Mouse (Mus musculus): ENCODE results near the gene Pvr. TPM values are rescaled to one million over a fixed set of nuclear protein-coding genes. Genes with fewer than 3 reads are reported as not detected.

Gene Pvr
- total and polyA plus RNA-seq, 2 experiments from 2014 or later, result 6.1 to 11.7 TPM

DNA sequence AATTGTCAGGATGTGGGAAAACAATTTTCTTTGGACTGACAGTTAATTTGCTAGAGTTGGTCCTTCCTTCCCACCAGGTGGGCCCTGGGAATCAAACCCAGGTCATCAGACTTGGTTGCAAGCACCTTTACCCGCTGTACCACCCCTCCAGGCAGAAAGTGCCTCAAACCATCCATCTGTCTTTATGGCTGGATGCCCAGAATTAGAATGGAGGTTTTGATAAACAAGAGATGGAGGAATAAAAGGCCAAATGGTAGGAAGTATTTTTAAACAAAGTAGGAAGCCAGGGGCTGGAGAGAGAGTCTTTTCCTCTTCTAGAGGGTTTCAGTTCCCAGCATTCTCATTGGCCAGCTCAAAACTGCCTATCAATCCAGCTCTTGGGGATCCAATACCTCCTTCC is 4.4 kb upstream of the Pvr start:
- TF ChIP-seq CTCF (IDR thresholded peaks at IDR 0.05; ENCODE audit: low read depth), result no peak
- no peak for ATAC-seq
- Histone ChIP-seq H3K4me1 (ENCODE audit: insufficient read depth, low read length) (no peaks in the 10 kb centered on the region), H3K27me3 (ENCODE audit: insufficient read depth, low read length) (no peaks in the 10 kb centered on the region), H3K4me2 (ENCODE audit: low read depth, low read length) (no peak overlapping the region), H3K36me3 (ENCODE audit: insufficient read depth, low read length) (no peaks in the 10 kb centered on the region), H3K9me3 (ENCODE audit: low read length) (no peaks in the 10 kb centered on the region), H3K9ac (replicated peaks; ENCODE audit: low read length) (no peak overlapping the region), H3K27ac (no peak overlapping the region), H3K4me3 (ENCODE audit: low read length) (no peak overlapping the region)
- 57% methylated on average over 1 of the region's 1 CpGs for WGBS
- DNase-seq (ENCODE audit: low spot score), result no peak

DNA sequence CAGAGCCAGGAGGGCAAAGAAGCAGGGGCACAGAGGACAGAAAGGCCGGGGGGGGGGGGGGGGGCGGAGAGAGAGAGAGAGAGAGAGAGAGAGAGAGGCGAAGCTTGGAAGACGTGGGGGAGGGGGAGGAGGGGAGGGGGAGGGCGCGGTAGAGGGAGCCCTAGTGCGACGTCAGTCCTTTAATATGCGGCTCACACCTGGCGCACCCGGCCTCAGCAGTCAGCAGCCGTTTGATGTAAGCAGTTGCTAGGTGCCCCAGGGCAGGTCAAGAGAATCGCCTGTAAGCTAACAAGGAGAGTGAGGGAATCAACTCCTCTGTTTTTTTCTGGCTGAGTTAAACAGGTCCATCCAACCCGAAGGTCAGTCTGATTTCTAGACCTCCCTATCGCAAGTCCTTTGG is 2.8 kb upstream of the Pvr start:
- no peak for TF ChIP-seq CTCF (IDR thresholded peaks at IDR 0.05; ENCODE audit: low read depth)

DNA sequence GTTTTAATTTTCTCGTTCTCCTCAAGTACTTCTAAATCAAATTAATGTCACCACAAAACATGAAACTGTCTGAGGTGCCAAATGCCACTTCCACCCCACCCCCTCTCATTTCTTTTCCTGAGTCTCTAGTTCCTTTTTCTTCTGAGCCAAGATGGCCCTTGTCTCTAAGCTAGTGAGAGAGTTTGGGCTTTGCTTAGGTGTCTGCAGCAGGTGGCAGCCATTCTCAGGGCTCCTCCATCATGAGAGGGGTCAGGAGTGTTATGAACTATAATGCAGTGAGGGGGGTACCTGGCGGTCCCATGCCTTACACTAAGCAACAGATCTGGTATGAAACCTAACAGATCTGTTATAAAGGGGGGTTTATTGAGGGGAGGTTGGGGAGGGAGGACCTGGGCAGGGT is 2.4 kb upstream of the Pvr start:
- no peaks in the 10 kb centered on the region for H3K9me3 ChIP-seq (ENCODE audit: low read length)
- H3K4me1 ChIP-seq (ENCODE audit: insufficient read depth, low read length), result no peaks in the 10 kb centered on the region
- no peak for DNase-seq (ENCODE audit: low spot score)
- no peak for TF ChIP-seq CTCF (IDR thresholded peaks at IDR 0.05; ENCODE audit: low read depth)
- no peak for ATAC-seq
- no peaks in the 10 kb centered on the region for H3K27me3 ChIP-seq (ENCODE audit: insufficient read depth, low read length)
- no peak overlapping the region for H3K27ac ChIP-seq
- H3K36me3 ChIP-seq (ENCODE audit: insufficient read depth, low read length), result no peaks in the 10 kb centered on the region
- H3K9ac ChIP-seq (replicated peaks; ENCODE audit: low read length), result no peak overlapping the region
- WGBS, result 45% methylated on average over 2 of the region's 2 CpGs
- no peak overlapping the region for H3K4me3 ChIP-seq (ENCODE audit: low read length)
- H3K4me2 ChIP-seq (ENCODE audit: low read depth, low read length), result no peak overlapping the region

More for the DNA sequence above, 2.8 kb upstream of the Pvr start:
- Histone ChIP-seq H3K36me3 (ENCODE audit: insufficient read depth, low read length) (no peaks in the 10 kb centered on the region), H3K4me3 (ENCODE audit: low read length) (no peak overlapping the region), H3K9me3 (ENCODE audit: low read length) (no peaks in the 10 kb centered on the region), H3K27me3 (ENCODE audit: insufficient read depth, low read length) (no peaks in the 10 kb centered on the region), H3K9ac (replicated peaks; ENCODE audit: low read length) (no peak overlapping the region), H3K27ac (no peak overlapping the region), H3K4me2 (ENCODE audit: low read depth, low read length) (no peak overlapping the region), H3K4me1 (ENCODE audit: insufficient read depth, low read length) (no peaks in the 10 kb centered on the region)
- 11% methylated on average over 13 of the region's 15 CpGs for WGBS
- no peak for ATAC-seq
- peak; percentile 30 for DNase-seq (ENCODE audit: low spot score)

DNA sequence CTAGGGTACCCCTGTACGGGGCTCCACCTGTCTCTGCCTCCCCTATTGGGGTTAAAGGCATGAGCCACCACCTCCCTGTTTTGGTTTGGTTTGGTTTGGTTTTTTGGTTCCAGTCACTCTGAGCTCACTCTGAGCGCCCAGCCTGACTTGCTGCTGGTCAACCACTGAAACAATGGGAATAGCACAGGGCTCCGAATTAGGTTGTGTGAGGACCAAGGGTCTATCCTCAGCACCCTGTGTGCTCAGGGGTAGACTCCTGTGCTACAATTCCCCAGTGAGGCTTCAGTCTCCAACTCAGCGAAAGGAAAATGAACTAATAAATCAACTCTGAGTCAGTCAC is 824 bp downstream of the Pvr start:
- peak overlapping the region; percentile 73 for H3K4me3 ChIP-seq (ENCODE audit: low read length)
- no peaks in the 10 kb centered on the region for H3K9me3 ChIP-seq (ENCODE audit: low read length)
- H3K4me1 ChIP-seq (ENCODE audit: insufficient read depth, low read length), result no peaks in the 10 kb centered on the region
- DNase-seq (ENCODE audit: low spot score), result no peak
- H3K27ac ChIP-seq, result peak overlapping the region; percentile 95; the same call in 1 of the 2 replicates
- TF ChIP-seq CTCF (IDR thresholded peaks at IDR 0.05; ENCODE audit: low read depth), result no peak
- peak overlapping the region; percentile 78; the same call in 1 of the 2 replicates for H3K9ac ChIP-seq (replicated peaks; ENCODE audit: low read length)
- H3K4me2 ChIP-seq (ENCODE audit: low read depth, low read length), result peak overlapping the region; percentile 68
- ATAC-seq, result no peak
- H3K27me3 ChIP-seq (ENCODE audit: insufficient read depth, low read length), result no peaks in the 10 kb centered on the region
- WGBS, result 31% methylated on average over 4 of the region's 4 CpGs
- no peaks in the 10 kb centered on the region; the same call in 1 of the 2 replicates for H3K36me3 ChIP-seq (ENCODE audit: insufficient read depth, low read length)

DNA sequence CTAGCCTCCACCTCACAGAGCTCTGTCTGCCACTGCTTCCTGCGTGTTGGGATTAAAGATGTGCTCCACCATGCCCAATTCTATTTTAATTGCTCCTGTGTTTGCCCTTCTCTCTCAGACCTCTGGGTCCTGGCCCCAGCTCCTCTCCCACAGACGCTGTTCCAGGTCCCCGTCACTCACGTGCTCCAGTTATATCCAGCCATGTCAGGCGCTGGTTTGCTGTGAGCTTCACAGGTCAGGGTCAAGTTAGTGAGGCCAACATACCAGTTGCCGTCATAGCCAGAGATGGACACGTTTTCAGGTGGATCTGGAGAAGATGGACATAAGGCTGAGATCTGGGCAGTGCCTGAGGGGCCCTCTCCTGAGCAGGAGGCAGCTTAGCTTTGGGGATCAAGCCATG is 6.4 kb downstream of the Pvr start:
- H3K4me2 ChIP-seq (ENCODE audit: low read depth, low read length), result no peak overlapping the region
- no peak overlapping the region for H3K4me3 ChIP-seq (ENCODE audit: low read length)
- 91% methylated on average over 7 of the region's 7 CpGs for WGBS
- H3K27me3 ChIP-seq (ENCODE audit: insufficient read depth, low read length), result no peaks in the 10 kb centered on the region
- no peaks in the 10 kb centered on the region; the same call in 1 of the 2 replicates for H3K36me3 ChIP-seq (ENCODE audit: insufficient read depth, low read length)
- H3K9me3 ChIP-seq (ENCODE audit: low read length), result no peaks in the 10 kb centered on the region
- ATAC-seq (no peak), DNase-seq (ENCODE audit: low spot score) (no peak)
- no peaks in the 10 kb centered on the region for H3K4me1 ChIP-seq (ENCODE audit: insufficient read depth, low read length)
- H3K27ac ChIP-seq, result no peak overlapping the region
- H3K9ac ChIP-seq (replicated peaks; ENCODE audit: low read length), result no peak overlapping the region
- no peak for TF ChIP-seq CTCF (IDR thresholded peaks at IDR 0.05; ENCODE audit: low read depth)

DNA sequence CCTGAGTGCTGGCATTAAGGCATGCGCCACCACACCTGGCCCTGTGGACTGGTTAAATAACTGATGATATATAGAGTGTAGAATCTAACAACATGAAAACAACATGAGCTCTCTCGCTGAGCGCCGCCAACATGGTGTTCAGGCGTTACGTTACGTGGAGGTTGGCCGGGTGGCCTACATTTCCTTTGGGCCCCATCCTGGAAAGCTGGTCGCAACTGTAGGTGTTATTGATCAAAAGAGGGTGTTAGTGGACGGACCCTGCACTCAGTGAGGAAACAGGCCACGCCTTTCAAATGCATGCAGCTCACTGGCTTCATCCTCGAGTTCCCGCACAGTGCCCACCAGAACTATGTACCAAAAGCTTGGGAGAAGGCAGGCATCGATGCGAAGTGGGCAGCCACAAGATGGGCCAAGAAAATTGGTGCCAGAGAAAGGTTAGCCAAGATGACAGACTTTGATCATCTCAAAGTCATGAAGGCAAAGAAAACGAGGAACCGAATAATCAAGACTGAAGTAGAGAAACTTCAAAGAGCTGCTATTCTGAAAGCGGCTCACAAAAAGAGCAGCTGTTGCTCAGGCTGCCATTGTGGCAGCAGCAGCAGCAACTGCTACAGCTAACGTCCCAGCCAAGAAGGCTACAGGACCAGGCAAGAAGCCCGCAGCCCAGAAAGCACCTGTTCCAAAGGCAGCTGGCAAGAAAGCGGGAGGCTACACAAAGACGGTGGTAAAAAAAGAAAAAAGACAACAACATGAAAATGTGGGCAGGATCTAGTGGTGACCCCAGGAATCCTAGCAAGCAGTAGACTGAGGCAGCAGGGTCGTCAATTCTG is 9.1 kb downstream of the Pvr start:
- DNase-seq (ENCODE audit: low spot score) (peak; percentile 24), ATAC-seq (no peak)
- Histone ChIP-seq H3K27ac (no peak overlapping the region), H3K9me3 (ENCODE audit: low read length) (no peaks in the 10 kb centered on the region), H3K9ac (replicated peaks; ENCODE audit: low read length) (no peak overlapping the region), H3K4me3 (ENCODE audit: low read length) (no peak overlapping the region), H3K36me3 (ENCODE audit: insufficient read depth, low read length) (peaks cover 4% of the 10 kb centered on the region; the same call in 1 of the 2 replicates), H3K4me2 (ENCODE audit: low read depth, low read length) (no peak overlapping the region), H3K4me1 (ENCODE audit: insufficient read depth, low read length) (no peaks in the 10 kb centered on the region), H3K27me3 (ENCODE audit: insufficient read depth, low read length) (no peaks in the 10 kb centered on the region)
- TF ChIP-seq CTCF (IDR thresholded peaks at IDR 0.05; ENCODE audit: low read depth), result no peak
- WGBS, result 79% methylated on average over 23 of the region's 23 CpGs

DNA sequence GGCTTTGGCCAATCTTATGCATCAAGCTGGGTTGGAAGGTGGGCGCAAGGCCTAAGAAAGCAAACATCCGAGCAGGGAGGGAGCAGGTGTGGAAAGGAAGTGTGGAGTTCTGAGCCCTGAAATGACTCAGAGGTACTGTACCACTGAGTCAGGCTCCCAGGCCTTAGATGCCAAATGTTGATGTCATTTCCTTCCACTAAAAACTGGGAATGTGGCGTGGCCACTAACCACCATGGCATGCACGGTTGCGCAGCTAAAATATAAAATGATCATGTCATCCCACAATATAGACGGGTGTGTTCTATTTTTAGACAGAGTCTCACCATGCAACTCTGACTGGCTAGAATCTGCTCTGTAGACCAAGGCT is 9.7 kb downstream of the Pvr start:
- TF ChIP-seq CTCF (IDR thresholded peaks at IDR 0.05; ENCODE audit: low read depth), result no peak
- no peak overlapping the region for H3K4me3 ChIP-seq (ENCODE audit: low read length)
- ATAC-seq (no peak), DNase-seq (ENCODE audit: low spot score) (no peak)
- H3K9ac ChIP-seq (replicated peaks; ENCODE audit: low read length), result no peak overlapping the region
- no peak overlapping the region for H3K4me2 ChIP-seq (ENCODE audit: low read depth, low read length)
- no peaks in the 10 kb centered on the region for H3K4me1 ChIP-seq (ENCODE audit: insufficient read depth, low read length)
- H3K36me3 ChIP-seq (ENCODE audit: insufficient read depth, low read length), result 0 out of 2 replicates have a peak, but pooled peaks cover 4% of the 10 kb centered on the region
- no peaks in the 10 kb centered on the region for H3K27me3 ChIP-seq (ENCODE audit: insufficient read depth, low read length)
- no peak overlapping the region for H3K27ac ChIP-seq
- 92% methylated on average over 6 of the region's 6 CpGs for WGBS
- no peaks in the 10 kb centered on the region for H3K9me3 ChIP-seq (ENCODE audit: low read length)
